Comparison of ENCODE assay signal across 22 mouse cellular contexts in the genomic region with DNA sequence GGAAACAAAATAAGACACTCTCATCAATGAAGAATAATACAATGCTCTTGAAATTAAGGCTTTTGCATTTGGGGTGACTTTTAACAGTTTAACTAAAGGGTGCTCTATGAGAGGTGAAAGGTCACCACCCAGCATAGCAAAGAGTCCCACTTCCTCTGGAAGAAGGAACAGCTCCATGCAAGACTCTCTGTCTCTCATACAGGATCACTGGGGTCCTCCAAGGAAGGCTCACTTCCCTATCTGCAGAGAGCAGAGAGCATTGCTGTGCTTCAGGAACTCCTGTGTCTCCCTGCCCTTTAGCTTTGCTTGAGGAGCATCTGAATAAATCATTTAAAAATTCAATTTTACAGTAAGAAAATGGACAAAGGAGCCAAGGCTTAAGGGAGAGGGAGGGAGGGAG.
DNase-seq lines count a peak whose midpoint lies in the region; ATAC-seq lines count a peak whose summit lies in the region.
"Had no signal": no experiment of that assay in that cellular context is flagged by ENCODE, and none has a peak within 500 bp of the region (broad histone marks: within the 10 kb centered on the region; RNA-seq: fewer than 3 reads in every experiment).

No protein-coding gene starts in this region.

- intact Hi-C loops in left cerebral cortex, postnatal 4 days (cut with DNase I): no loop called here

- peak; percentile 25 for DNase-seq in layer of hippocampus, adult 9-11 months
- DNase-seq in layer of hippocampus, adult 11-12 months (ENCODE audit: low spot score): no peak
- DNase-seq in left cerebral cortex, postnatal 4 days: no peak
- DNase-seq in frontal cortex, postnatal 25 days (ENCODE audit: low spot score in 2 of 2): no peak
- DNase-seq: adrenal gland, adult 2 months; adrenal gland, postnatal 14 days; cerebellum, adult 11 months; cerebellum, adult 2 months; cerebellum, adult 9-11 months; cerebellum, postnatal 25 days; embryo, embryonic 11 days; gastrocnemius, adult 2 months; gastrocnemius, postnatal 14 days; heart, adult 18-20 months; heart, postnatal 10 days; heart, postnatal 36 days had no signal

- ATAC-seq in granulocyte monocyte progenitor cell, adult 5-6 weeks (replicated peaks; ENCODE audit: poor library complexity, severe bottlenecking): peak; percentile 92
- ATAC-seq in megakaryocyte progenitor cell, adult 5-6 weeks (replicated peaks; ENCODE audit: poor library complexity): peak; percentile 80
- ATAC-seq: CD4-positive, CD25-positive, alpha-beta regulatory T cell, adult 4 months; forebrain, embryonic 13.5 days; forebrain, embryonic 16.5 days; hindbrain, embryonic 16.5 days had no signal
